Mouse (Mus musculus) cerebellum, adult 2 months (tissue): ENCODE results near the gene Lgals2. TPM values are rescaled to one million over a fixed set of nuclear protein-coding genes. Genes with fewer than 3 reads are reported as not detected.
"Not testable (repeated sequence)": the region's sequence is repeated elsewhere in the genome, so short reads cannot be mapped to it uniquely, and the experiment has no call there.

Experiments
- DNase-seq, 2 experiments: peaks; one replicate each; pipeline ENCODE4 v3.0.0; 2021
- H3K27ac ChIP-seq: fragments of 200-500 bp; 2 replicates; pipeline ENCODE4 v1.5.1; 2012; ENCODE audit warnings: low read length, control low read depth, inconsistent platforms; ENCODE audit not compliant: insufficient read depth
- H3K27me3 ChIP-seq: fragments of 200-500 bp; 2 replicates; pipeline ENCODE4 v1.6.1; 2012; ENCODE audit warnings: inconsistent platforms, mild to moderate bottlenecking, low read length, moderate library complexity; ENCODE audit not compliant: control insufficient read depth, insufficient read depth
- H3K4me1 ChIP-seq: fragments of 200-500 bp; 2 replicates; pipeline ENCODE4 v1.6.1; 2011; ENCODE audit warnings: low read length; ENCODE audit not compliant: control insufficient read depth, insufficient read depth
- H3K4me3 ChIP-seq: fragments of 200-500 bp; replicated peaks from 2 replicates; pipeline ENCODE3; 2011; ENCODE audit warnings: mild to moderate bottlenecking, low read depth, low read length, control low read depth; ENCODE audit not compliant: insufficient read depth
- CTCF ChIP-seq: fragments of 200-500 bp; IDR thresholded peaks from 2 replicates; pipeline ENCODE4 v1.5.1; 2011; ENCODE audit warnings: low read depth, mild to moderate bottlenecking, control low read depth, low read length, moderate library complexity, borderline replicate concordance; ENCODE audit not compliant: insufficient read depth
- POLR2A ChIP-seq: fragments of 200-500 bp; IDR thresholded peaks from 2 replicates; pipeline ENCODE4 v1.6.1; 2011; ENCODE audit warnings: low read length, control low read depth, borderline replicate concordance; ENCODE audit not compliant: insufficient read depth
- whole genome bisulfite sequencing: fragments of 180-500 bp; shearing (Covaris S2); methylation state at CpG from one replicate; pipeline ENCODE4 v1.1.7; 2018; 5-methylcytosine and 5-hydroxymethylcytosine counted together
- polyA plus RNA-seq: library from polyadenylated mRNA; depleted of rRNA; stranded (reverse); fragments of >200 nt; gene quantifications from 2 replicates; pipeline ENCODE4 v1.2.3, GENCODE M21; 2012

Gene Lgals2
- polyA plus RNA-seq, 1 experiment: 0.87 TPM

GRCm38 (mm10) chr15:78896149-78896548 is 40.8 kb upstream of the Lgals2 start:
- H3K4me1 ChIP-seq: no peaks in the 10 kb centered on the region; the same call in 1 of the 2 replicates
- H3K27me3 ChIP-seq: no peaks in the 10 kb centered on the region
- no peak overlapping the region for H3K27ac ChIP-seq
- no peak for DNase-seq
- H3K4me3 ChIP-seq: no peak overlapping the region
- no peak for TF ChIP-seq CTCF
- no peak for TF ChIP-seq POLR2A
- WGBS: 30% methylated on average over 3 of the region's 3 CpGs

- H3K27ac ChIP-seq: no peak overlapping the region
- TF ChIP-seq POLR2A (no peak), CTCF (no peak)
- WGBS: 66% methylated on average over 2 of the region's 2 CpGs
- no peaks in the 10 kb centered on the region for H3K27me3 ChIP-seq
- no peaks in the 10 kb centered on the region; the same call in 1 of the 2 replicates for H3K4me1 ChIP-seq
- no peak for DNase-seq
- H3K4me3 ChIP-seq: no peak overlapping the region
Observed at GRCm38 (mm10) chr15:78895741-78896140, 40.4 kb upstream of the Lgals2 start.

- TF ChIP-seq CTCF (no peak), POLR2A (no peak)
- no peak overlapping the region for H3K27ac ChIP-seq
- 73% methylated on average over 13 of the region's 13 CpGs for WGBS
- no peaks in the 10 kb centered on the region for H3K27me3 ChIP-seq
- H3K4me1 ChIP-seq: no peaks in the 10 kb centered on the region; the same call in 1 of the 2 replicates
- DNase-seq: no peak
- H3K4me3 ChIP-seq: no peak overlapping the region
Observed at GRCm38 (mm10) chr15:78894726-78895125, 39.4 kb upstream of the Lgals2 start.

GRCm38 (mm10) chr15:78892440-78892839 is 37.1 kb upstream of the Lgals2 start:
- WGBS: 65% methylated on average over 7 of the region's 7 CpGs
- no peaks in the 10 kb centered on the region for H3K27me3 ChIP-seq
- H3K27ac ChIP-seq: no peak overlapping the region
- TF ChIP-seq CTCF (no peak), POLR2A (no peak)
- no peaks in the 10 kb centered on the region; the same call in 1 of the 2 replicates for H3K4me1 ChIP-seq
- H3K4me3 ChIP-seq: no peak overlapping the region
- DNase-seq: no peak

- Histone ChIP-seq H3K27ac (no peak overlapping the region), H3K27me3 (no peaks in the 10 kb centered on the region), H3K4me1 (no peaks in the 10 kb centered on the region), H3K4me3 (no peak overlapping the region)
- DNase-seq: no peak
- TF ChIP-seq POLR2A (no peak), CTCF (no peak)
- 35% methylated on average over 13 of the region's 13 CpGs for WGBS
Observed at GRCm38 (mm10) chr15:78889401-78889853, 34.1 kb upstream of the Lgals2 start.

- TF ChIP-seq CTCF (no peak; the same call in 1 of the 2 replicates), POLR2A (no peak)
- Histone ChIP-seq H3K4me1 (peaks cover 15% of the 10 kb centered on the region; the same call in 1 of the 2 replicates), H3K27ac (no peak overlapping the region), H3K27me3 (no peaks in the 10 kb centered on the region), H3K4me3 (no peak overlapping the region)
- 42% methylated on average over 3 of the region's 3 CpGs for WGBS
- no peak for DNase-seq
Observed at GRCm38 (mm10) chr15:78881828-78882227, 26.5 kb upstream of the Lgals2 start.

- H3K4me3 ChIP-seq: no peak overlapping the region
- no peak for DNase-seq
- peaks cover 15% of the 10 kb centered on the region; the same call in 1 of the 2 replicates for H3K4me1 ChIP-seq
- TF ChIP-seq POLR2A (no peak), CTCF (no peak)
- 90% methylated on average over 8 of the region's 8 CpGs for WGBS
- no peaks in the 10 kb centered on the region for H3K27me3 ChIP-seq
- no peak overlapping the region for H3K27ac ChIP-seq
Observed at GRCm38 (mm10) chr15:78880432-78880831, 25.1 kb upstream of the Lgals2 start.

- 48% methylated on average over 7 of the region's 7 CpGs for WGBS
- H3K4me3 ChIP-seq, DNase-seq, H3K27me3 ChIP-seq, H3K27ac ChIP-seq: not testable (repeated sequence)
- peaks cover 15% of the 10 kb centered on the region; the same call in 1 of the 2 replicates for H3K4me1 ChIP-seq
Observed at GRCm38 (mm10) chr15:78878792-78879516, 23.6 kb upstream of the Lgals2 start.
